ENCODE assay signal across 8 mouse cellular contexts in genomic region chr10:108330964-108331363, GRCm38 (mm10). TPM values are rescaled to one million over a fixed set of nuclear protein-coding genes. Genes with fewer than 3 reads are reported as not detected.
DNase-seq lines count a peak whose midpoint lies in the region; ATAC-seq and TF ChIP-seq lines count a peak whose summit lies in the region.

No protein-coding gene starts in this region.

- no peak for TF ChIP-seq CTCF in liver, postnatal 0 days (IDR thresholded peaks at IDR 0.05; ENCODE audit: low read depth)
- no peak for TF ChIP-seq CTCF in layer of hippocampus, adult 2 months (conservative IDR thresholded peaks at IDR 0.05)

- H3K4me3 ChIP-seq in heart, embryonic 12.5 days: peak overlapping the region; percentile 91
- peak overlapping the region; percentile 64 to 99; a peak in 3 of 4 replicates for H3K4me3 ChIP-seq in ES-E14 (ENCODE audit: insufficient read depth in 1 of 2, low read depth in 1 of 2, low read length in 2 of 2, poor library complexity in 1 of 2, severe bottlenecking in 1 of 2)
- peak overlapping the region; percentile 88 for H3K4me3 ChIP-seq in hindbrain, embryonic 10.5 days
- no peak overlapping the region for H3K4me3 ChIP-seq in liver, postnatal 0 days (ENCODE audit: low read depth, low read length)
- H3K4me3 ChIP-seq in layer of hippocampus, adult 2 months: no peak overlapping the region

- ATAC-seq in heart, embryonic 12.5 days (ENCODE audit: insufficient number of reproducible peaks, low FRiP score): no peak
- ATAC-seq in liver, postnatal 0 days: no peak

- intact Hi-C loops in heart, postnatal 25 days (cut with DNase I): loop anchor here (5.0 kb wide), 1 partner anchor 116 kb away; no protein-coding TSS in a partner anchor

- H3K4me2 ChIP-seq in heart, embryonic 12.5 days: peak overlapping the region; percentile 79
- peak overlapping the region; percentile 80; the same call in 1 of the 2 replicates for H3K4me2 ChIP-seq in liver, postnatal 0 days (ENCODE audit: low read depth, low read length)

- DNase-seq in heart, postnatal 25 days (ENCODE audit: low spot score): no peak
- DNase-seq in ES-E14 (ENCODE audit: low read depth, low spot score): no peak
- no peak for DNase-seq in hindbrain, embryonic 10.5 days (ENCODE audit: low spot score)
- DNase-seq in liver, postnatal 0 days: no peak
- DNase-seq in adrenal gland, postnatal 25 days: no peak
- DNase-seq in spleen, postnatal 10 days (ENCODE audit: low spot score in 2 of 2): no peak
- no peak for DNase-seq in layer of hippocampus, adult 2 months (ENCODE audit: low spot score in 2 of 2)

- in situ Hi-C loops in ES-E14 (cut with MboI; ENCODE audit: low sequenced_read_pairs in 2 of 2, unreplicated experiment in 2 of 2): no loop called here

- WGBS in heart, embryonic 12.5 days: 11% methylated on average over 10 of the region's 10 CpGs
- 6% methylated on average over 10 of the region's 10 CpGs for WGBS in hindbrain, embryonic 10.5 days
- 12% methylated on average over 10 of the region's 10 CpGs for WGBS in liver, postnatal 0 days (ENCODE audit: insufficient replicate concordance)

- peak overlapping the region; percentile 66; the same call in 1 of the 2 replicates for H3K9ac ChIP-seq in heart, embryonic 12.5 days
- peak overlapping the region; percentile 1; the same call in 1 of the 2 replicates for H3K9ac ChIP-seq in ES-E14 (ENCODE audit: insufficient read depth, low read depth, low read length, poor library complexity, severe bottlenecking)
- H3K9ac ChIP-seq in liver, postnatal 0 days (replicated peaks): no peak overlapping the region

- H3K4me1 ChIP-seq in heart, embryonic 12.5 days (replicated peaks): peaks cover 9% of the 10 kb centered on the region; the same call in 1 of the 2 replicates
- H3K4me1 ChIP-seq in ES-E14 (ENCODE audit: control insufficient read depth in 2 of 2, insufficient read depth in 2 of 2, low read length in 2 of 2, poor library complexity in 1 of 2): peaks cover 1 to 4% of the 10 kb centered on the region in 2 experiments; a peak in 2 of 4 replicates
- H3K4me1 ChIP-seq in hindbrain, embryonic 10.5 days (replicated peaks): peaks cover 28% of the 10 kb centered on the region; the same call in 1 of the 2 replicates
- no peaks in the 10 kb centered on the region for H3K4me1 ChIP-seq in liver, postnatal 0 days (ENCODE audit: insufficient read depth)

- 0 out of 2 replicates have a peak, but pooled peaks cover 3% of the 10 kb centered on the region for H3K27me3 ChIP-seq in heart, embryonic 12.5 days (replicated peaks)
- peaks cover 20% of the 10 kb centered on the region for H3K27me3 ChIP-seq in hindbrain, embryonic 10.5 days (ENCODE audit: insufficient read depth, poor library complexity, severe bottlenecking)
- H3K27me3 ChIP-seq in liver, postnatal 0 days (ENCODE audit: insufficient read depth, low read length): peaks cover 35% of the 10 kb centered on the region

- H3K36me3 ChIP-seq in heart, embryonic 12.5 days: peaks cover 5% of the 10 kb centered on the region; the same call in 1 of the 2 replicates
- peaks cover 2% of the 10 kb centered on the region; the same call in 1 of the 2 replicates for H3K36me3 ChIP-seq in ES-E14 (ENCODE audit: control insufficient read depth, insufficient read depth, low read length, poor library complexity, severe bottlenecking)
- H3K36me3 ChIP-seq in hindbrain, embryonic 10.5 days: no peaks in the 10 kb centered on the region
- H3K36me3 ChIP-seq in liver, postnatal 0 days (replicated peaks; ENCODE audit: insufficient read depth, low read length): no peaks in the 10 kb centered on the region

- no peak overlapping the region for H3K27ac ChIP-seq in heart, embryonic 12.5 days (ENCODE audit: poor library complexity, severe bottlenecking)
- no peak overlapping the region for H3K27ac ChIP-seq in ES-E14 (ENCODE audit: insufficient read depth, low read depth, low read length, poor library complexity, severe bottlenecking)
- no peak overlapping the region for H3K27ac ChIP-seq in hindbrain, embryonic 10.5 days
- H3K27ac ChIP-seq in liver, postnatal 0 days (ENCODE audit: low read depth): no peak overlapping the region
- no peak overlapping the region for H3K27ac ChIP-seq in layer of hippocampus, adult 2 months

- no peak for TF ChIP-seq EP300 in liver, postnatal 0 days (IDR thresholded peaks at IDR 0.05; ENCODE audit: low read depth)

- no peaks in the 10 kb centered on the region for H3K9me3 ChIP-seq in heart, embryonic 12.5 days (replicated peaks)
- no peaks in the 10 kb centered on the region for H3K9me3 ChIP-seq in ES-E14 (ENCODE audit: control insufficient read depth, insufficient read depth, low read depth, low read length)
- no peaks in the 10 kb centered on the region for H3K9me3 ChIP-seq in hindbrain, embryonic 10.5 days
- H3K9me3 ChIP-seq in liver, postnatal 0 days (ENCODE audit: low read length): no peaks in the 10 kb centered on the region

TF ChIP-seq in ES-E14, 5 proteins besides CTCF, POLR2A, EP300 and RAD21:
- TF ChIP-seq MAFK (IDR thresholded peaks at IDR 0.05; ENCODE audit: insufficient read depth, low read depth, low read length): no peak
- TF ChIP-seq ZC3H11A (IDR thresholded peaks at IDR 0.05; ENCODE audit: borderline replicate concordance, low read depth, low read length): no peak
- TF ChIP-seq HCFC1 (IDR thresholded peaks at IDR 0.05; ENCODE audit: borderline replicate concordance, insufficient read depth, low read length): no peak
- no peak for TF ChIP-seq ZNF384 (IDR thresholded peaks at IDR 0.05; ENCODE audit: low read depth, low read length)
- no peak for TF ChIP-seq CHD2 (IDR thresholded peaks at IDR 0.05; ENCODE audit: low read depth, low read length)

RNA-seq across cellular contexts. Expression of gene Pawr, which starts 1.0 kb away (rescaled TPM):
- 21.0 and 23.2 TPM in 2 replicates for polyA plus RNA-seq in heart, embryonic 12.5 days (2016; fragmentation: Nextera tagmentation; extraction: Ambion mirVana)
- total RNA-seq in heart, postnatal 25 days (2021): 1 to 10 TPM; 3.0 to 3.2 TPM
- 33.5 and 36.4 TPM in 2 replicates for total RNA-seq in ES-E14 (2012; rRNA removed)
- 10.5 and 11.0 TPM in 2 replicates for polyA plus RNA-seq in hindbrain, embryonic 10.5 days (2016; fragmentation: Nextera tagmentation; extraction: Ambion mirVana)
- polyA plus RNA-seq in liver, postnatal 0 days (2015; fragmentation: Nextera tagmentation; extraction: Ambion mirVana): 3.5 and 4.9 TPM in 2 replicates
- total RNA-seq in adrenal gland, postnatal 25 days (2021): 11.7 and 12.3 TPM in 2 replicates
- 1 to 10 TPM; 2.1 to 2.4 TPM for total RNA-seq in layer of hippocampus, adult 2 months (2021)

Comparison
In these comparisons a context has a peak if more than half of its experiments do, and no peak if none do; other contexts are left out.
1. H3K4me3 ChIP-seq: peak in heart, embryonic 12.5 days (single experiment), ES-E14 (2 of 2) and hindbrain, embryonic 10.5 days (single experiment); none in liver, postnatal 0 days (single experiment) and layer of hippocampus, adult 2 months (single experiment).